In genomic region chr7:99193926-99194325, GRCm38 (mm10) we compare ENCODE assay signal across 43 mouse cellular contexts. TPM values are rescaled to one million over a fixed set of nuclear protein-coding genes. Genes with fewer than 3 reads are reported as not detected.
"Had no signal": no experiment of that assay in that cellular context is flagged by ENCODE, and none has a peak within 500 bp of the region (broad histone marks: within the 10 kb centered on the region; RNA-seq: fewer than 3 reads in every experiment).

No protein-coding gene starts in this region.

- DNase-seq: heart, adult 18-20 months; heart, adult 2 months; heart, postnatal 10 days; heart, postnatal 14 days; heart, postnatal 36 days; heart, postnatal 4 days; kidney, adult 11 months; kidney, adult 18-20 months; kidney, adult 8-10 months; kidney, adult 9 months; kidney, postnatal 10 days; kidney, postnatal 14 days; kidney, postnatal 25 days; kidney, postnatal 36 days; kidney, postnatal 4 days; layer of hippocampus, adult 9-11 months; layer of hippocampus, postnatal 36 days had no signal

- H3K4me2 ChIP-seq: heart, embryonic 11.5 days; heart, embryonic 12.5 days; heart, embryonic 13.5 days; heart, embryonic 15.5 days; hindbrain, embryonic 12.5 days; hindbrain, embryonic 13.5 days; hindbrain, embryonic 14.5 days; hindbrain, embryonic 15.5 days; intestine, embryonic 15.5 days; kidney, embryonic 15.5 days had no signal

- H3K27ac ChIP-seq: heart, adult 2 months; heart, embryonic 10.5 days; heart, embryonic 13.5 days; heart, embryonic 15.5 days; hindbrain, embryonic 10.5 days; hindbrain, embryonic 12.5 days; hindbrain, embryonic 13.5 days; hindbrain, embryonic 14.5 days; hindbrain, embryonic 15.5 days; hindbrain, postnatal 0 days; intestine, embryonic 15.5 days; kidney, embryonic 15.5 days; kidney, postnatal 0 days; layer of hippocampus, adult 2 months had no signal

- H3K36me3 ChIP-seq: heart, embryonic 10.5 days; heart, embryonic 12.5 days; heart, embryonic 13.5 days; heart, embryonic 15.5 days; hindbrain, embryonic 10.5 days; hindbrain, embryonic 12.5 days; hindbrain, embryonic 13.5 days; hindbrain, embryonic 15.5 days; intestine, embryonic 15.5 days; kidney, embryonic 15.5 days had no signal

- H3K27me3 ChIP-seq: heart, embryonic 13.5 days; heart, embryonic 15.5 days; hindbrain, embryonic 12.5 days; hindbrain, embryonic 13.5 days; hindbrain, embryonic 15.5 days; intestine, embryonic 15.5 days; kidney, embryonic 15.5 days had no signal

- H3K9ac ChIP-seq: heart, embryonic 12.5 days; heart, embryonic 13.5 days; heart, embryonic 15.5 days; hindbrain, embryonic 12.5 days; hindbrain, embryonic 13.5 days; hindbrain, embryonic 14.5 days; hindbrain, embryonic 15.5 days; intestine, embryonic 15.5 days; kidney, embryonic 15.5 days had no signal

- H3K9me3 ChIP-seq: heart, embryonic 10.5 days; heart, embryonic 12.5 days; heart, embryonic 13.5 days; heart, embryonic 15.5 days; hindbrain, embryonic 10.5 days; hindbrain, embryonic 12.5 days; hindbrain, embryonic 13.5 days; hindbrain, embryonic 15.5 days; intestine, embryonic 15.5 days; kidney, embryonic 15.5 days had no signal

- ATAC-seq: hindbrain, embryonic 16.5 days; hindbrain, postnatal 0 days; inflammation-experienced regulatory T-cells, adult 6 months; intestine, embryonic 15.5 days; intestine, embryonic 16.5 days; intestine, postnatal 0 days had no signal

- H3K4me1 ChIP-seq: heart, embryonic 12.5 days; heart, embryonic 13.5 days; heart, embryonic 15.5 days; hindbrain, embryonic 12.5 days; hindbrain, embryonic 13.5 days; hindbrain, embryonic 15.5 days; intestine, embryonic 15.5 days; kidney, embryonic 15.5 days had no signal

- H3K4me3 ChIP-seq: heart, adult 2 months; heart, embryonic 10.5 days; heart, embryonic 12.5 days; heart, embryonic 13.5 days; heart, embryonic 15.5 days; hindbrain, embryonic 10.5 days; hindbrain, embryonic 12.5 days; hindbrain, embryonic 13.5 days; hindbrain, embryonic 15.5 days; intestine, embryonic 15.5 days; kidney, embryonic 15.5 days; layer of hippocampus, adult 2 months had no signal

RNA-seq across cellular contexts. Expression of gene Mogat2, which starts 44.5 kb away (rescaled TPM):
- total RNA-seq: heart, adult 18-20 months; heart, adult 2 months; heart, adult 8-10 months; heart, postnatal 10 days; heart, postnatal 14 days; heart, postnatal 25 days; heart, postnatal 36 days; heart, postnatal 4 days; layer of hippocampus, adult 18-20 months; layer of hippocampus, adult 2 months; layer of hippocampus, adult 8-10 months; layer of hippocampus, postnatal 10 days; layer of hippocampus, postnatal 14 days; layer of hippocampus, postnatal 25 days; layer of hippocampus, postnatal 36 days had no signal
- polyA plus RNA-seq: inflammation-experienced regulatory T-cells, adult 6 months had no signal
